Mouse (Mus musculus) brain, embryonic 14.5 days (tissue): ENCODE results near the gene Osbp. TPM values are rescaled to one million over a fixed set of nuclear protein-coding genes. Genes with fewer than 3 reads are reported as not detected.

Experiments used
- DNase-seq: peaks from one replicate; pipeline ENCODE4 v3.0.0-alpha.2; 2011; ENCODE audit warnings: low read depth
- CTCF ChIP-seq: fragments of 200-500 bp; IDR thresholded peaks from 2 replicates; pipeline ENCODE4 v1.5.1; 2012; ENCODE audit warnings: inconsistent platforms, mild to moderate bottlenecking, moderate library complexity, borderline replicate concordance; ENCODE audit not compliant: insufficient read depth, insufficient read length; ENCODE audit errors: extremely low read depth
- POLR2A ChIP-seq: fragments of 200-500 bp; IDR thresholded peaks from 2 replicates; pipeline ENCODE4 v1.6.1; 2012; ENCODE audit warnings: mild to moderate bottlenecking, inconsistent platforms, borderline replicate concordance; ENCODE audit not compliant: poor library complexity, insufficient read depth, insufficient read length, severe bottlenecking; ENCODE audit errors: extremely low read depth
- polyA plus RNA-seq: library from polyadenylated mRNA; depleted of rRNA; stranded (reverse); fragments of >200 nt; gene quantifications from 2 replicates; pipeline ENCODE4 v1.2.3, GENCODE M21; 2012; rRNA removed

The Osbp gene
- polyA plus RNA-seq, 1 experiment = 35.8 TPM

- TF ChIP-seq CTCF = no peak
- TF ChIP-seq POLR2A = no peak
- DNase-seq = no peak
Measured at GRCm38 (mm10) chr19:12016192-12016591, 50.5 kb downstream of the Osbp start.

- no peak for DNase-seq
- TF ChIP-seq POLR2A = no peak
- no peak for TF ChIP-seq CTCF
Measured at GRCm38 (mm10) chr19:12024149-12024548, 58.4 kb downstream of the Osbp start.

GRCm38 (mm10) chr19:12025333-12025732, 59.6 kb downstream of the Osbp start:
- DNase-seq = no peak
- TF ChIP-seq CTCF (no peak), POLR2A (no peak)

- DNase-seq = no peak
- TF ChIP-seq POLR2A (no peak), CTCF (no peak)
Measured at GRCm38 (mm10) chr19:12026606-12027005, 60.9 kb downstream of the Osbp start.

- no peak for DNase-seq
- TF ChIP-seq POLR2A (no peak), CTCF (no peak)
Measured at GRCm38 (mm10) chr19:12037727-12038126, 72.0 kb downstream of the Osbp start.

- DNase-seq = no peak
- TF ChIP-seq CTCF = no peak
- TF ChIP-seq POLR2A = no peak
Measured at GRCm38 (mm10) chr19:12041217-12041616, 75.5 kb downstream of the Osbp start, which contains the start of gene Olfr1423. TSS of gene Olfr1423 (minus strand) at chr19:12041317.

GRCm38 (mm10) chr19:12043163-12043562, 77.4 kb downstream of the Osbp start:
- TF ChIP-seq POLR2A (no peak), CTCF (no peak)
- no peak for DNase-seq

Other genes with a start within 250 kb of the Osbp start
- gene Gif, start 218.4 kb upstream of the Osbp start, polyA plus RNA-seq = not detected in 2 replicates
- 28.6 and 31.2 TPM in 2 replicates for gene Mrpl16, start 195.6 kb upstream of the Osbp start, polyA plus RNA-seq
- gene Stx3, start 146.5 kb upstream of the Osbp start, polyA plus RNA-seq = 29.7 and 35.7 TPM in 2 replicates
- 0.05 TPM in 1 of 2 replicates, not detected in the other for gene Olfr1417, start 126.7 kb upstream of the Osbp start, polyA plus RNA-seq
- not detected in 2 replicates for gene Olfr1418, start 104.9 kb upstream of the Osbp start, polyA plus RNA-seq
- 0.05 TPM in 2 replicates for gene Olfr1419, start 90.8 kb upstream of the Osbp start, polyA plus RNA-seq
- not detected in 2 replicates for gene Olfr1420, start 79.4 kb upstream of the Osbp start, polyA plus RNA-seq
- 38.0 and 38.6 TPM in 2 replicates for gene Patl1, start 53.5 kb upstream of the Osbp start, polyA plus RNA-seq
- gene Olfr1423, start 75.4 kb downstream of the Osbp start, polyA plus RNA-seq = not detected in 2 replicates
- not detected in 2 replicates for gene Olfr1424, start 96.7 kb downstream of the Osbp start, polyA plus RNA-seq
- gene Olfr1425, start 111.8 kb downstream of the Osbp start, polyA plus RNA-seq = not detected in 2 replicates
- gene Olfr1426, start 126.1 kb downstream of the Osbp start, polyA plus RNA-seq = not detected in 2 replicates
- gene Olfr1427, start 137.4 kb downstream of the Osbp start, polyA plus RNA-seq = not detected in 2 replicates
- not detected in 2 replicates for gene Olfr1428, start 150.0 kb downstream of the Osbp start, polyA plus RNA-seq
- gene Olfr76, start 157.3 kb downstream of the Osbp start, polyA plus RNA-seq = not detected in 2 replicates
- not detected in 2 replicates for gene Olfr1555-ps1, start 204.2 kb downstream of the Osbp start, polyA plus RNA-seq
- not detected in 2 replicates for gene Olfr1431, start 234.7 kb downstream of the Osbp start, polyA plus RNA-seq